ENCODE assay signal across 8 mouse cellular contexts in genomic region chr13:94788771-94789649, GRCm38 (mm10). TPM values are rescaled to one million over a fixed set of nuclear protein-coding genes. Genes with fewer than 3 reads are reported as not detected.
DNase-seq lines count a peak whose midpoint lies in the region; ATAC-seq and TF ChIP-seq lines count a peak whose summit lies in the region.

Gene Tbca, plus strand, starts transcription at chr13:94788910.

- no peaks in the 10 kb centered on the region for H3K36me3 ChIP-seq in C2C12 (ENCODE audit: control insufficient read depth, insufficient read depth)
- no peaks in the 10 kb centered on the region; the same call in 1 of the 2 replicates for H3K36me3 ChIP-seq in erythroblast, embryonic 14.5 days (ENCODE audit: control insufficient read depth)
- H3K36me3 ChIP-seq in heart, embryonic 12.5 days: no peaks in the 10 kb centered on the region
- no peaks in the 10 kb centered on the region for H3K36me3 ChIP-seq in kidney, postnatal 0 days (ENCODE audit: insufficient read depth, low read length)
- H3K36me3 ChIP-seq in liver, embryonic 11.5 days (ENCODE audit: control insufficient read depth, insufficient read depth, low read length): no peaks in the 10 kb centered on the region
- H3K36me3 ChIP-seq in stomach, embryonic 14.5 days (ENCODE audit: control insufficient read depth, insufficient read depth, low read length): no peaks in the 10 kb centered on the region

- H3K4me3 ChIP-seq in C2C12 (ENCODE audit: insufficient read depth, poor library complexity, severe bottlenecking): peak within 1 kb of the TSS; percentile 64
- H3K4me3 ChIP-seq in erythroblast, embryonic 14.5 days (replicated peaks): peak within 1 kb of the TSS; percentile 97
- H3K4me3 ChIP-seq in heart, embryonic 12.5 days: peak within 1 kb of the TSS; percentile 85
- peak within 1 kb of the TSS; percentile 98 for H3K4me3 ChIP-seq in kidney, postnatal 0 days (replicated peaks; ENCODE audit: low read depth, low read length)
- peak within 1 kb of the TSS; percentile 95 for H3K4me3 ChIP-seq in liver, embryonic 11.5 days (ENCODE audit: low read depth, low read length)
- H3K4me3 ChIP-seq in stomach, embryonic 14.5 days (ENCODE audit: low read depth, low read length): peak within 1 kb of the TSS; percentile 98

- no peaks in the 10 kb centered on the region for H3K9me3 ChIP-seq in erythroblast, embryonic 14.5 days (ENCODE audit: control insufficient read depth, low read length)
- no peaks in the 10 kb centered on the region for H3K9me3 ChIP-seq in heart, embryonic 12.5 days (replicated peaks)
- H3K9me3 ChIP-seq in kidney, postnatal 0 days (replicated peaks; ENCODE audit: low read length): no peaks in the 10 kb centered on the region
- H3K9me3 ChIP-seq in liver, embryonic 11.5 days (ENCODE audit: control insufficient read depth, low read length): no peaks in the 10 kb centered on the region
- no peaks in the 10 kb centered on the region for H3K9me3 ChIP-seq in stomach, embryonic 14.5 days (ENCODE audit: control insufficient read depth, low read depth, low read length)

- H3K27me3 ChIP-seq in C2C12 (ENCODE audit: control insufficient read depth, insufficient read depth, insufficient read length): peaks cover 3% of the 10 kb centered on the region
- H3K27me3 ChIP-seq in erythroblast, embryonic 14.5 days (ENCODE audit: control insufficient read depth): peaks cover 6% of the 10 kb centered on the region
- no peaks in the 10 kb centered on the region; the same call in 1 of the 2 replicates for H3K27me3 ChIP-seq in heart, embryonic 12.5 days (replicated peaks)
- no peaks in the 10 kb centered on the region for H3K27me3 ChIP-seq in kidney, postnatal 0 days (ENCODE audit: insufficient read depth, low read length)
- H3K27me3 ChIP-seq in liver, embryonic 11.5 days (replicated peaks; ENCODE audit: control insufficient read depth, insufficient read depth, low read length): no peaks in the 10 kb centered on the region
- no peaks in the 10 kb centered on the region for H3K27me3 ChIP-seq in stomach, embryonic 14.5 days (ENCODE audit: control insufficient read depth, insufficient read depth, low read length)

- peaks cover 54% of the 10 kb centered on the region for H3K79me2 ChIP-seq in C2C12 (ENCODE audit: control insufficient read depth, insufficient read depth)

- TF ChIP-seq POLR2A in brain, embryonic 14.5 days (IDR thresholded peaks at IDR 0.05; ENCODE audit: borderline replicate concordance, extremely low read depth, insufficient read depth, insufficient read length, poor library complexity, severe bottlenecking): peak; percentile 40; the same call in 1 of the 2 replicates

- H3K9ac ChIP-seq in heart, embryonic 12.5 days: peak within 1 kb of the TSS; percentile 89
- H3K9ac ChIP-seq in kidney, postnatal 0 days (ENCODE audit: low read depth, low read length): peak within 1 kb of the TSS; percentile 90
- H3K9ac ChIP-seq in liver, embryonic 11.5 days (ENCODE audit: low read depth, low read length): peak within 1 kb of the TSS; percentile 94
- H3K9ac ChIP-seq in stomach, embryonic 14.5 days (replicated peaks; ENCODE audit: low read depth, low read length): peak within 1 kb of the TSS; percentile 95

- H3ac ChIP-seq in C2C12 (ENCODE audit: control insufficient read depth, insufficient read length, low read depth): peak within 1 kb of the TSS; percentile 98

- TF ChIP-seq CTCF in C2C12 (IDR thresholded peaks at IDR 0.05; ENCODE audit: control insufficient read depth, insufficient read depth, insufficient read length): no peak
- TF ChIP-seq CTCF in brain, embryonic 14.5 days (IDR thresholded peaks at IDR 0.05; ENCODE audit: borderline replicate concordance, extremely low read depth, insufficient read depth, insufficient read length): no peak
- no peak for TF ChIP-seq CTCF in kidney, postnatal 0 days (IDR thresholded peaks at IDR 0.05; ENCODE audit: low read depth)

- peaks cover 40% of the 10 kb centered on the region for H3K4me1 ChIP-seq in erythroblast, embryonic 14.5 days (ENCODE audit: control insufficient read depth)
- H3K4me1 ChIP-seq in heart, embryonic 12.5 days (replicated peaks): peaks cover 15% of the 10 kb centered on the region
- 0 out of 2 replicates have a peak, but pooled peaks cover 4% of the 10 kb centered on the region for H3K4me1 ChIP-seq in kidney, postnatal 0 days (replicated peaks; ENCODE audit: insufficient read depth, low read length)
- peaks cover 13% of the 10 kb centered on the region for H3K4me1 ChIP-seq in liver, embryonic 11.5 days (replicated peaks; ENCODE audit: control insufficient read depth, insufficient read depth, low read length)
- peaks cover 7% of the 10 kb centered on the region; the same call in 1 of the 2 replicates for H3K4me1 ChIP-seq in stomach, embryonic 14.5 days (ENCODE audit: control insufficient read depth, insufficient read depth, low read length)

- H3K27ac ChIP-seq in heart, embryonic 12.5 days (ENCODE audit: poor library complexity, severe bottlenecking): peak within 1 kb of the TSS; percentile 77
- peak within 1 kb of the TSS; percentile 95 for H3K27ac ChIP-seq in kidney, postnatal 0 days
- peak within 1 kb of the TSS; percentile 84 for H3K27ac ChIP-seq in liver, embryonic 11.5 days (ENCODE audit: low read depth, low read length)
- H3K27ac ChIP-seq in stomach, embryonic 14.5 days (ENCODE audit: low read length): peak within 1 kb of the TSS; percentile 82

- ATAC-seq in heart, embryonic 12.5 days (ENCODE audit: insufficient number of reproducible peaks, low FRiP score): peak; percentile 96
- ATAC-seq in kidney, postnatal 0 days (replicated peaks; ENCODE audit: low FRiP score, low read depth): peak; percentile 96
- peak; percentile 95 for ATAC-seq in liver, embryonic 11.5 days (replicated peaks; ENCODE audit: low FRiP score)
- peak; percentile 94 for ATAC-seq in stomach, embryonic 14.5 days (ENCODE audit: insufficient number of reproducible peaks, insufficient read depth, low FRiP score, low read depth)

- under 1% methylated on average over 79 of the region's 81 CpGs for WGBS in heart, embryonic 12.5 days
- WGBS in kidney, postnatal 0 days: under 1% methylated on average over 68 of the region's 81 CpGs
- WGBS in liver, embryonic 11.5 days: under 1% methylated on average over 81 of the region's 81 CpGs
- under 1% methylated on average over 79 of the region's 81 CpGs for WGBS in stomach, embryonic 14.5 days

- peak within 1 kb of the TSS; percentile 71 for H3K4me2 ChIP-seq in heart, embryonic 12.5 days
- H3K4me2 ChIP-seq in kidney, postnatal 0 days (ENCODE audit: low read length): peak within 1 kb of the TSS; percentile 78
- peak within 1 kb of the TSS; percentile 90 for H3K4me2 ChIP-seq in liver, embryonic 11.5 days
- peak within 1 kb of the TSS; percentile 87 for H3K4me2 ChIP-seq in stomach, embryonic 14.5 days (replicated peaks; ENCODE audit: low read depth, low read length)

- DNase-seq in brain, embryonic 14.5 days (ENCODE audit: low read depth): peak; percentile 95
- DNase-seq in kidney, postnatal 0 days (ENCODE audit: low spot score): peak; percentile 93
- DNase-seq in liver, embryonic 11.5 days (ENCODE audit: low spot score): peak; percentile 94
- DNase-seq in naive thymus-derived CD4-positive, alpha-beta T cell, adult 2 months (ENCODE audit: low read depth): peak; percentile 95

- peaks cover 46% of the 10 kb centered on the region for H3K79me3 ChIP-seq in C2C12 (ENCODE audit: low read depth)

TF ChIP-seq in C2C12, 6 proteins besides CTCF, POLR2A, EP300 and RAD21:
- no peak for TF ChIP-seq MAX (IDR thresholded peaks at IDR 0.05)
- TF ChIP-seq CEBPB (IDR thresholded peaks at IDR 0.05; ENCODE audit: low read depth): no peak
- no peak for TF ChIP-seq MYOD1 (IDR thresholded peaks at IDR 0.05; ENCODE audit: control insufficient read depth, insufficient read length, low read depth)
- TF ChIP-seq MYOG (IDR thresholded peaks at IDR 0.05; ENCODE audit: control insufficient read depth, extremely low read depth, insufficient read length): no peak
- no peak for TF ChIP-seq USF1 (IDR thresholded peaks at IDR 0.05; ENCODE audit: low read depth)
- TF ChIP-seq FOSL1 (IDR thresholded peaks at IDR 0.05; ENCODE audit: insufficient read depth, low read length, poor library complexity, severe bottlenecking): no peak

RNA-seq across cellular contexts. Expression of gene Tbca, which starts in this region (rescaled TPM):
- polyA plus RNA-seq in C2C12 (2012; fragmentation: generic; extraction: Trizol): 261 TPM
- 279 and 320 TPM in 2 replicates for polyA plus RNA-seq in brain, embryonic 14.5 days (2012; rRNA removed)
- 0.60 and 1.5 TPM in 2 replicates for polyA plus RNA-seq in erythroblast, embryonic 14.5 days (2012)
- 258 and 268 TPM in 2 replicates for polyA plus RNA-seq in heart, embryonic 12.5 days (2016; fragmentation: Nextera tagmentation; extraction: Ambion mirVana)
- 302 and 324 TPM in 2 replicates for polyA plus RNA-seq in kidney, postnatal 0 days (2015; fragmentation: Nextera tagmentation; extraction: Ambion mirVana)
- polyA plus RNA-seq in liver, embryonic 11.5 days (2014; fragmentation: Nextera tagmentation; extraction: Ambion mirVana): 183 and 200 TPM in 2 replicates
- polyA plus RNA-seq in stomach, embryonic 14.5 days (2014; fragmentation: Nextera tagmentation; extraction: Ambion mirVana): 251 and 266 TPM in 2 replicates

Comparison
In these comparisons a context has a peak if more than half of its experiments do, and no peak if none do; other contexts are left out.
1. Peak in every context shown above with its lines: DNase-seq, ATAC-seq, H3K4me3 ChIP-seq and H3K27ac ChIP-seq.
2. RNA of gene Tbca (polyA plus RNA-seq): 302 to 324 TPM in kidney, postnatal 0 days, 279 to 320 TPM in brain, embryonic 14.5 days, 261 TPM in C2C12 (single experiment), 258 to 268 TPM in heart, embryonic 12.5 days, 251 to 266 TPM in stomach, embryonic 14.5 days and 183 to 200 TPM in liver, embryonic 11.5 days; 0.60 to 1.5 TPM in erythroblast, embryonic 14.5 days; every median in the first group is over 10 times any median in the second.